Mouse (Mus musculus): ENCODE results near the gene Esrrb.

The Esrrb gene

DNA sequence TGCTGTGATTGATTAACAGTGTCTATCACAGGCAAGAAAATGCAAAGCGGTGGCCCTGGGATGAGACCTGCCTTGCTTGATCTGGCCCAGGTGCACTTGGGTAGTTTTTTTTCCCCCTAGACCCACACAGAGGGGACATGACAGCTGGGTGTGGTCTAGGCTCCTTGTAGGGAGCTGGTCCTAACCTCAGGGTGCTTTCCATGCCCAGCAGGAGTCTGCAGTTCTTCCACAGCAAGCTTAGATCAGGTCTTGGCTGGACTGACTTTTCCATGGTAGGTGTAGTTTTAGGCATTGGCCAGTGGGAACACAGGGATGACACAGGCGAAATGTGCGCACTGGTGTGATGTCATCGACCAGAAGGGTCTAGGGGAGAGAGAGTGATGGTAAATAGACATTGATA is 136.2 kb downstream of the Esrrb start:
- DNase-seq (ENCODE audit: low spot score in 2 of 2) = no peak

DNA sequence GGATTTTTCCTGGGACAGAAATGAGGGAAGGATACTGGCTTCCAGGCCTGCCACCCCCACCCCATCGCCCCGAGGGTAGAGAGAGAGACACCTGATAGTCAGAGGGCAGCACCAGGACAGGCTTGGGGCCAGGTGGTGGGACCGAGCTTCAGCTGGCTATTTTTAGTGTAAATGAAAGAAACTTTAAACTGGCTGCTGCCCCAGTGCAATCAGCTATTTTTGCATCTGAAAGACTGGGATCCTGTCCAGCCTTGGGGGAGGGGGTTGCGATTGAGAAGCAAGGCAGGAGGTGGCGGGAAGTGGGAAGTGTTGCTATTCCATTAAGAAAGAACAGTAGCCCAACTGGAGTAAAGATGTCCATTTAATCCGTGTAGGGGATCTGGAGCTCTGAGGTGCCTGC is 137.8 kb downstream of the Esrrb start:
- peak; percentile 33 to 41 for DNase-seq (ENCODE audit: low spot score in 2 of 2)

DNA sequence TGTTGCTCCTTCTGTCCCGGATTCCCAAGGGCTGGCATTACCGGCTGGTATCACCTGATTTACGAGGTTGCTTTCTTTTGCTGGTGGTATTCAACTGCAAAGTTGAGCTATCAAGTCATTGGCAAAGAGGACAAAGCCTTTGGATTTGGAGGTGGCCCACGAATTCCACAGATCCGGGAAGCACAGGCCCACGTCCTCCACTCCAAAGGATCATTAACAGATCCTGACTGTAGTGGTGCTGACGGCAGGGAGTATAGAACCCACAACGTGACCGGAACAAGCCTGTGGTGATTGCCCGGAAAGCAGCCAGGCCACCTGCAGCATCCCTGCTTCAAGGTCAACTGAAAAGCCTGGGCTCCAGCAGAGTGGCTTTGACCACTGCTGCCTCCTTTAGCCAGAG is 140.8 kb downstream of the Esrrb start:
- no peak for DNase-seq (ENCODE audit: low spot score in 2 of 2)

DNA sequence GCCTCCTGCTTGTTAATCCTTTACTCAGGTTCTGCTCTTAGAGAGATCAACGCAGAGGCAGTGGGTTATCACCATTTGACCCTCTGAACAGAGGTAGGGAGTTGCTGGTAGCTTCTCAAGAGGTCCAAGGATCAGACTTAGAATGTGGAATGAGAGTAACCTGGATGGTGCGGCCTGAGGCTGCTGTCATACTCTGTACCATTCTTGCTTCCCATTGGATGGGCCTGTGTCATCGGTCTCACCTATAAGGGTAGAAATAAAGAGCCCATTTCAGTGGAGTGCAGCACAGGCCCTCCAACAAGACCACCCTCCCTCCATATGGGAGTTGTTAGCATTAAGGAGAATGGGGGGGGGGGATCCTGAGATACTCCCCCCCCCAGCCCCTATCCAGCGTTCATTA is 143.0 kb downstream of the Esrrb start:
- DNase-seq (ENCODE audit: low spot score in 2 of 2) = no peak

DNA sequence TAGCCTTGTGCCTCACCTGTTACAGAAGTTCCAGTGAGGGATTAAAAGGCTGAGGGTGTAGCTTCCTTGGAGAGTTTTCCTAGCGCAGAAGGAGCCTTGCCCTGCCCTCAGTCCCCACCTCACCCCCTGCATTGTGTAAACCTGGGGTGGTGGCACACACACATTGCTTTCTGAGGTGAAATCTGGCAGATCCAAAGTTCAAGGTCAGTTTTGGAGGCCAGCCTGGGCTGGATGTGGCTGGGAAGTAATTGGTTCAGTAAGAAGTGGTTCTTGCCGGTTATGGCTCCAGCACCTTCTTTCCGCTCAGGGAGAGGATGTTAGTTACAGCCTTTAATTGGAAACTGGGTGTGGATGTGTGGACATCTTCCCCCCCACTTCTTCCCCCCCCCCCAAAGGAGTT is 143.4 kb downstream of the Esrrb start:
- no peak for DNase-seq (ENCODE audit: low spot score in 2 of 2)

DNA sequence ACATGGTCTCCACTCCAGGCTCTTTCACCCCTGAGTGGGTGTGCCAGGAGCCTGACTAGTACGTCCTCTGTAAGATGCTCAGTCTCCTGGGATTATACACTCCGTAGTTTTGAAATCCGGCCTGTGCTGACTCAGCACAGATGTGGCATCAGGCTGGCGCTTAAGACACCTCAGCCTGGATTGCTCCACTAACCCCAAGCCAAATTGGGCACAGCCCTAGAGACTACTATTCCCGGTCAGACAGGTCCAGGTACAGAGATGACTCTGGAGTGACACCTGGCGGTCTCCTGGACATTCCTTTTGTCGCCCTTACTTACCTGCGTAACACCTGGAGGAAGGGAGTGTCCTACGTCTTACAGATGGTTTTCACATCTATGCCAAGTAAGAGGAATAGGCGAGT is 146.8 kb downstream of the Esrrb start:
- no peak for DNase-seq (ENCODE audit: low spot score in 2 of 2)

DNA sequence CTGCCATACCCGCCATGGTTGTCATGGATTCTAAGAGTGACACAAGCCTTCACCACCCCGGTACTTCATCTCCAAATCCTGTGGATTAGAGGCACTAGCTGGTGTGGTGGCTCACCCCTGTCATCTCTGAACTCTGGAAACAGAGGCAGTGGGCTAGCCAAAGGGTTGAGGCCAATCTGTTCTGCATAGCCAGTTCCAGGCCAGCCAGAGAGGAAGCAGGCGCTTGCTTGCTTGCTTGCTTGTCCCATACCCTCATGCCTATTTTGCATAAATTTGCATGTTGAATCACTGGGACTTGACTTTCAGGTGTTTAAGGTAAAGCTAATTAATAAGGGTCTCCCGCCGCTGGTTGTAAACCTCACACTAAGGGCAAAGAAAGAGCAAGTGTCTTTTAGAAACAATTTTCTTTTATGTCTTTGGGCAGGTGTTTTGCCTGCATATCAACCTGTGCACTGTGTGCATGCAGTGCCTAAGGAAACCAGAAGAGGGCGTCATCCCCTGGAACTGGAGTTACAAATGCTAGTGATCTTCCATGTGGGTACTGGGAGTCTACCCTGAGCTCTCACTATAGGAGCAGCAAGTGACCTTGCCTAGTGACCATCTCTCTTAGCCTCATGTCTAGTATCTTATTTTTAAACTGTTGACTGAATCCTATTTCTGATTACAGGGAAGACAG is 147.5 kb downstream of the Esrrb start:
- no peak for DNase-seq (ENCODE audit: low spot score in 2 of 2)

DNA sequence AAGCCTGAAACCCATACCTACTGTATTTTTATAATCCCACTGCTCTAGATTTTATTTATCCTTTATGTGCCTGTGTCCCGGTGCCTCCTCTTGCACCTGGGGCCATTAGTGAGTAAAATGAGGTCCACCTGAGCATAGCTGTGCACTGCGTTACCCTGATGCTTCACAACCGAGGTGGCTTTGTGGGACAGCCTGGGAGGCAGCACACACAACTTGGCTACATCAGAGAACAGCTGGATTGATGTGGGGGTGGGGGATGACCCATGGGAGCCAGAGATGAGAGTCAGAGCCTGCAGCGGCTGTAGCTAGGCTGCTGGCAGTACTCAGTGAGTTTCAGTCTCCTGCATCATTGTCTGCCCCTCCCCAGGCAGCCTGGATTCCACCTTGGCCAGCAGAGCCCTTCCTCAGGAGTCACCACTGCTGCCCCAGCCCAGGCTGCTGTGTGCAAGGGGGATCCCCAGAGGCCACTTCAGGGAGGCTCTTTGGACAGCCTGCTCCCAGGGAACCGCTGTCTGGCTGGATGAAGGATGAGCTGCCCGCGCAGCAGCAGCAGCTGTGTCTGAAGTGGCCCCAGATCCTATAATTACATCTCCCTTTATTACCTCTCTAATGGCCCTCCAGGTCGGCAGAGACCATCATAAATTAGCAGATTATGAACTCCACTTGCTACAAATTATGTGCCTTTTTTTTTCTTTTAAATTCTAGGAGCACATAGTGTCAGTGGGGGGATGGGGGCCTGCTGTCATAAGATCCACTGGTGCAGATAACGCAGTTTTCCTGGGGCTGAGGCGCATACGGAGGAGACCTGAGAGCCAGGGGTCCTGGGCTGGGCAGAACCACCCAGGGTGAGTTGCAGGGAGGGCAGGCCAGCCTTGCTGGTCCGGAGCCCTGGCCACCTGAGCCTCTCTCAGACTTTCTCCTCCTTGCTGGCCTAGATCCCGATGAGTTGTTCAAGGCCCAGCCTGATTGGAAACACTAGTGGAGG is 148.7 kb downstream of the Esrrb start:
- no peak for DNase-seq (ENCODE audit: low spot score in 2 of 2)

DNA sequence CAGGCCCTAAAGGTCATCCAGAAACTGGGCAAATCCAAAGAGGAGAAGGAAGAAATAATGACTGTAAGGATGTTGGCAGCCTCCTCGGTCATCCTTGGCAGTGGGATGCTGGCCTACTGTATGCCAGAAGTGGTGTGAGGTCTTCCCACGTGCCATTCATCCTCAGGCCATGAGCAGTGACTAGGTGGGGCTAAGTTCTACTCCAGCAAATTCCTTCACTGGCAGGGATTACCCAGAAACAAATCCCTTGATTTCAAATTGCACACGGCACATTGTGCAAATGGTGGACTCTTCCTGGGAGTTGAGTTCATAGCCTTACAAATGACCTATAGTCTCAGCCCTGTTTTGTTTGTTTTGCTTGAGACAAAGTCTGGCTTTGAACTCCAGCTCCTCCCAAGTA is 151.4 kb downstream of the Esrrb start:
- DNase-seq (ENCODE audit: low spot score in 2 of 2) = no peak

DNA sequence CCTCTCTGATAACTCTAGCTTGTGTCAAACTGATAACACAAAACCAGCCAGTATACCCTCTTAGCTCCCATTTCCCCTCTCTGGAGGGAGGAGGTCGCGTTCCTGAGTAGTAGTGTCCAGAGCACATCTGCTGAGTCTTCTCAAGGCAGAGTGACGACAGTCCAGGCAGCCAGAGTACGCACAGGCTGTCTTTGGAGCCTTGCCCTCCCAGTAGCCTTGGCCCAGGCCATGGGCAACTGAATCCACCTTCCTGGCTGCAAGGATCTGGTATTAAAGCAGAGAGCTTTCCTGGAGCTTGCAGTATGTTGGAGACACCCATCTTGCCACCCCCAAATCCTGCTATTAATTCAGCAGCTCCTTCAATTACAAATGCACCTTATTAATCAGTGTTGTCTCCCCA is 152.7 kb downstream of the Esrrb start:
- no peak for DNase-seq (ENCODE audit: low spot score in 2 of 2)

DNA sequence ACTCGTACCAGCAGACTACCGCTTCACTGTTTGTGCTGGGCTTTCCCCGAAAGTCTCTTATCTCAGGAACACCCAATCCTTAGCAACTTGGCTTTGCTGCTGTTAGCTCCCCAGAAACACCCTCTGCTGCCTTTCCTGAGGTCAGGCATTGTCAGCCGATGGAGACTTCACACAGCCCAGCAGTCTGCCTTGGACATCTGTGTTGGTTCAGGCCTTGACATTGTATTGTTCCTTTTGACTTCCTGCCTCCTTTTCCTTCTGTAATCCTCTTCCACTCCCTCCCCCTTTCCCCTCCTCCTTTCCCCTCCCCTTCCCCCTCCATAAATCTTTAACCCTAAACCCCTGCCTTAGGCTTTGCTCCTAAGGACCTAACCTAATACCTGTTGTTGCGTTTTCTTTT is 155.7 kb downstream of the Esrrb start:
- DNase-seq (ENCODE audit: low spot score in 2 of 2) = no peak

DNA sequence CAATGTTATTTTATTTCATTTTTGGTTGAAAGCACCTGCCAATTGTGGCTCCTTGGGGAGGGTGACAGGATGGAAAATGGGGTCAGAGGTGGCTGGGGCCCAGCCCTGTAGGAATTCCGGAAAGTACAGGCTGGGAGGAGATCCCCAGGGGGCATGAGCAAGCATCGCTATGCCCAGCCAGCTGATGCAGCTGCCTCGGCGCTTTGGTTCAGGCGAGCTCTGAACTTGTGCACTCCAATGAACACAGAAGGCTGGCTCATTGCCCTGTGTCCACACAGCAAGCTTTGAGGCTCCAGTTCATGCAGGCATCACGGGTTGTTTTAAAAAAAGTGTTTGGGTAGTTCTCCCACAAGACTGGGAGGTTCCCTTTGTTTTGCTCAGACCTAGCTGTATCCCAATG is 156.8 kb downstream of the Esrrb start:
- DNase-seq (ENCODE audit: low spot score in 2 of 2) = no peak

DNA sequence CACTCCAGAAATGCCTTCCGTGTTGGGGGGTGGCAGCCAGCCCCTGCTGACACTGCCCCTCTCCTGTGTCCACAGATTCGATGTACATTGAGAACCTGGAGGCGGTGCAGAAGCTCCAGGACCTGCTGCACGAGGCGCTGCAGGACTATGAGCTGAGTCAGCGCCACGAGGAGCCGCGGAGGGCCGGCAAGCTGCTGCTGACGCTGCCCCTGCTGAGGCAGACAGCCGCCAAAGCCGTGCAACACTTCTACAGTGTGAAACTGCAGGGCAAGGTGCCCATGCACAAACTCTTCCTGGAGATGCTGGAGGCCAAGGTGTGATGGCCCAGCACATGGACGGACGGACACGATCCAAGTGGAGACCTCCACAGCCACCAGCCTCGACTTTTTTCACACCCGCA is 157.8 kb downstream of the Esrrb start:
- peak; percentile 53 to 73 for DNase-seq (ENCODE audit: low spot score in 2 of 2)

DNA sequence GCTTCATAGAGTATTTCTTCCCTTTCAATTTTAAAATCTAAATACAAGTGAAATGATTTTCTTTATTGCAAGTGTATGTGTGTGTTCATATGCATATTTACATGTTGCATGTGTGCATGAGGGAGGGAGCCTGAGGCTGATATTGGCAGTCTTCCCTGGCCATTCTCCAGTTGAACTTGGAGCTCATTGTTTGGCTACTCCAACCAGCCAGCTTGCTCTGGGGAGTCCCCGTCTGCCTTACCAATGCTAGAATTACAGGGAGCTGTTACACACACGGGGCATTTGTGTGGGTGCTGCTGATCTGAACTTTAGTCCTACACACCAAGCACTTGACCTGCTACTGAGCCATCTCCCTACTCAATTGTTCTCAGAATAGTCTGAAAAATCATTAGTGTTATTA is 173.4 kb downstream of the Esrrb start:
- DNase-seq (ENCODE audit: low spot score in 2 of 2) = no peak

DNA sequence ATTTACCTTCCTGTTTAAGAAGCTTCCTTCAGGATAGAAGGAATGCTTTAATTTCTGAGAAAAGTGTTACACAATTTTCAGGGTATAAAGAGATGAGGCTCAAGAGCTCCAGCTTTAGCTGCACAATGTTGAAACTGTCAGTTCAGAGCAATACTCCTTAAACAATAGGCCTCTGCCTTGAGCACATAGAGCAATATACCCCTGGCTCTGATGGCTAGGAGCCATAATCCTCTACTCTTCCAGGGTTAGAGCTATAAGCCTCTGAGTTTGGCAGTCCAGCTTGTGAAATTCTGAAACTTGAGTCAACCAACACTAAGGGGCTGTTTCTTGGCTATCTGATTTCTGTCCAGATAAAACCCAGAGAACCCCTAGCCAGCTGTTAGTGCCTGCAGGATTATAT is 176.9 kb downstream of the Esrrb start:
- DNase-seq (ENCODE audit: low spot score in 2 of 2) = no peak

DNA sequence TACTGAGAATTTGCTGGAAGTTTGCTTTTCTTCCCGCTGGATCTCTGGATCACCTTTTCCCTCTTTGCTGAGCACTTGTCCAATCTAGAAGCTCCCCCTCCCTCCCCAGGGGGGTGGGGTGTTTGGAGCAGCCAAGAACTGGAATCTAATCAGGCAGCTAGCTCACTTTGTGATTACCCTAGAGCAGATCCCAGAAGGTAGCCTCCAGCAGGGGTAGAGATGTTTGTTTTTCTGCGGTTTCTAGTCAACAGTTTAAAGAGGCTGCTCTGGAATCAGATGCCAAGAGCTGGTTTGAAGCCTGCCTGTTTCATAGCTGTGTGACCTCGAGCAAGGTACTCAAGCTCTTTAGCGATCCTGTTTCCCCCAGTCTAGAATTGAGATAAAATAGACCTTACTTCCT is 177.8 kb downstream of the Esrrb start:
- no peak for DNase-seq (ENCODE audit: low spot score in 2 of 2)

DNA sequence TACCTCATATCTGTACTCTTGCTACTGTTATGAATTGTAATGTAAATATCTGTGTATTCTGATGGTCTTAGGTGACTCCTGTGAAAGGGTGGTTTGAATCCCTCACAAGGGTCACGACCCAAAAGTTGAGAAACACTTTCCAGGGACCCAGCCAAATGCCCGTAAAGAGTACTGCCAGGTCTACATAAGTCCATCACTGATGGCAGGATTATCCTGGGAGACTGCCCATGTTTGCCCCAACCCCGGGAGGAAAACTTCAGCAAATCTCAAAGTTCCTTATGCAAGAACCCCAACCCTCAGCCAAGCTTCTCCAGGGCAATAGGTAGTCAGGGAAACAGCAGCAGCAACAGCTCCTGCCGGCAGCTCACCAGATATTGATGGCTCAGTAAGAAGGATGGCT is 178.6 kb downstream of the Esrrb start:
- no peak for DNase-seq (ENCODE audit: low spot score in 2 of 2)

DNA sequence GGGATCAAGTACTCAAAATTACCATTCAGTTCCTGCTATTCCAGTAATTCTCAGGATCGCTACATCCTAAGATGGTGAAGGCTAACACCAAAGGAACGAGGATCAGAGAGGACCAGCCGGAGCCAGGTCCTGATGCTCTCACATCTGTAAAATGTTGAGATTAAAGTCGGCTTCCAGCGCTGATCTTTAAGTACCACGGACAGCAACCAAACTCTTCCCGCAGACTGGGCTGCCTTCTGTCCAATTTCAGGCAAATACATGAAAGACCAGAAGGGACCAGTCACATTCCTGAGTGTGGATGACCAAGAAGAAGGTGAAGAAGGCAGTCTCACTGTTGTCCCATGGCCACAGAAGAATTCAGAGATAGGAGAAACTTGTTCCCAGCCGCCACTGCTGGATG is 186.9 kb downstream of the Esrrb start:
- no peak for DNase-seq (ENCODE audit: low spot score in 2 of 2)

DNA sequence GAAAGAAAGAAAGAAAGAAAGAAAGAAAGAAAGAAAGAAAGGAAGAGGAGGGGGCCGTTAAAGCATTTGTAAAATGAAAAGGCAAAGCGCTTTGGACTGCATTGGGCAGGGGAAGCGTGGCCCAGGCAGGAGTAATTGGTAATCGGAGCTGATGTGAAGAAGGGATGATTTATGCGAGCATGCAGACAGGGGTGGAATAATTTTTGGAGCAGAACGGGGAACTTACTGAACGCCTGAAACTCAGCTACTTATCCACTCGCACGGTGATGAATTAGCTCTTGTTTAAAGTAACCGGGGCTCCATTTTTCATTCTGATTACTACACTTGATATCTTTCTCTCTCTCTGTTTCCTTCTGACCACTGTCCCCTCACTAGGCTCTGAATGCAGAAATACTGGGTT is 192.1 kb downstream of the Esrrb start:
- DNase-seq (ENCODE audit: low spot score in 2 of 2) = no peak

DNA sequence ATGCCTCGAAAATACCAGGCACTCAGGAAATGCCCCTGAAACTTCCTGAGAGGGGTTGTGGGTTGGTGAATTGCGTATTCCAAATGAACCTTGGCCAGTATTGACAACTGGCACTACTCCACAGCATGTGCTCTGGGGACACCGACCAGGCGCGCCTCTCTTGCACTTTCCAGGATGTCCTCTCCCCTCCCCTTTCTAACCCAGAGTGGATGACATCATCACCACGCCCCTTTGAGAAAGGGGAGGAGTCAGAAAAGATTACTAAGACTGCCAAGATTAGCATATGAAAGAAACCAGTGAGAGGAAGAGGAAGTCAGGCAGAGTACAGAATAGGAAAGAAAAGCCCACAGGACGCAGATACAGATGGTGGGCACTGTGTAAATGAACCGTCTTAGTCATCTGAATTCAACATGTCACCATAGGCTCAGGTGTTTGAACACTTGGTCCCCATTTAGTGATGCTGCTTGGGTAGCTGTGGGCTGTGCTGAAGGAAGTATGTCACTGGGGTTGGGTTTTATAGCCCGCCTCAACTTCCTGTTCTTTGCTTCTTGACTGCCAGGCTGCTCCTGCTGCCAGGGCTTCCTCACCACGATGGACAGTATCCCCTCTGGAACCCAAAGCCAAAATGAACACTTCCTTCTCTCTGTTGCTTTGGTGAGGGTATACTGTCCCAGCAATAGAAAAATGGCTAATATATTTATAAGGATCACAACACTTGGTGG is 196.0 kb downstream of the Esrrb start:
- no peak for DNase-seq (ENCODE audit: low spot score in 2 of 2)

DNA sequence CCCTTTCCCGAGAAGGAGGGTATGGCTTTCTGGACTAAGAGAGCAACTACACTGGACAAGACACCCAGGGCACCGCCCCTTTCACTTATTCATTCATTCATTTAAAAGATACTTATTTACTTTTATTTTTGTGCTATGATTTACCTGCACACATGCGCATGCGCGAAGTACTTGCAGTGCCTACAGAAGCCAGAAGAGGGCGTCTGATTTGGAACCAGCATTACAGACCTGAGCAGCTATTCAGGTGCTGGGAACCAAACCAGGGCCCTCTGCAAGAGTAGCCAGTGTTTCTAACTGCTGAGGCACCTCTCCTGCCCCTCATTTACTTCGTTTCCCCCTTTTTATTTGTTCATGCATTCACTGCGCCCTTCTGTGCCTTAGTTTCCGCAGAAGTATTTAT is 198.0 kb downstream of the Esrrb start:
- no peak for DNase-seq (ENCODE audit: low spot score in 2 of 2)

DNA sequence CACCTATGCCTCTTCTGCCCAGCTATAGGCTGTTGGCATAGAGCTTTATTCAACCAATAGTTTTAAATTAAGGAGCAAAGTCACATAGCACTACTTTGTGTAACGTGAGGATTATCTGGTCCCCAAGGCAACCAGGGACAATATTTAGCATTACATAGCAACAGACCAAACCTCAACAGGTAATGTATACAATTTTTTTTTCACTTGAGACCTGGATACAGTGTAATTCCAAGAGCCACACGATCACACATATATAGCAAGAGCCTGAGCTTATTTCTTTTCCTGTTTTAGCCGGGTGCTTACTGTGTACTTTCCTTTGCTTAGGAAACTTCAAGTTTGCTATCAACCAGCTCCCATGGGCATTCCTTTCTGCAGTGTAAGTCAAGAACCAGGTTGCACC is 201.8 kb downstream of the Esrrb start:
- no peak for DNase-seq (ENCODE audit: low spot score in 2 of 2)

DNA sequence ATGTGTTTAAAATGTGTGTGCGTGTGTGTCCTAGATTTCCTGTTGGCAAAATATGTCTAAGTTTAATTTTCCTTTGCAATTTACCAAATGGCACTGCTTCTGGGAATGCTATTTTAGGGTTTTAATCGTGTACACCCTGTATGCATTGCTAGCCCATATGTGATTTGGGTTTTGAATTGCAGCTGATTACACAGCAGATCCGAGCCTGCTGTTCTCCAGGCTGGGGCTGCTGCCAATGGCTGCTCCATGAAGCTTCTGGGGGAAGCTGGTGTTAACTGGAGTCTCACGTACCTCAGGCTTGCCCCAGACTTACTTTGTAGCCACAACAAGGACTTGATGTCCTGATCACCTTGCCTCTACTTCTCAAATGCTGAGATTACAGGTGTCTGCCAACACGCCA is 205.1 kb downstream of the Esrrb start:
- DNase-seq (ENCODE audit: low spot score in 2 of 2) = peak; percentile 22 to 23

Data from right cerebral cortex, postnatal 36 days (tissue).